Mouse (Mus musculus) spleen, adult 2 months (tissue): ENCODE measurements around the gene Pdlim1. TPM values are rescaled to one million over a fixed set of nuclear protein-coding genes. Genes with fewer than 3 reads are reported as not detected.
A peak's percentile ranks its signal among the peaks of the same experiment; 100 is the strongest.

Source experiments
- DNase-seq, 2 experiments: peaks; one replicate each; pipeline versions ENCODE4 v3.0.0 to v3.0.0-alpha.2; 2012 to 2021; ENCODE audit warnings: low spot score in 2 of 2, low read depth in 1 of 2
- H3K27ac ChIP-seq: fragments of 200-500 bp; 2 replicates; pipeline ENCODE4 v1.5.1; 2012; ENCODE audit warnings: low read length, inconsistent platforms; ENCODE audit not compliant: insufficient read depth
- H3K27me3 ChIP-seq: fragments of 200-500 bp; 2 replicates; pipeline ENCODE4 v1.6.1; 2012; ENCODE audit warnings: mild to moderate bottlenecking, moderate library complexity, low read length, inconsistent platforms; ENCODE audit not compliant: control insufficient read depth, insufficient read depth
- H3K36me3 ChIP-seq: fragments of 200-500 bp; 2 replicates; pipeline ENCODE4 v1.6.1; 2012; ENCODE audit warnings: mild to moderate bottlenecking, low read length, inconsistent platforms; ENCODE audit not compliant: control insufficient read depth, insufficient read depth
- H3K4me1 ChIP-seq: fragments of 200-500 bp; 2 replicates; pipeline ENCODE4 v1.6.1; 2011; ENCODE audit warnings: inconsistent platforms; ENCODE audit not compliant: control insufficient read depth, insufficient read depth, insufficient read length
- H3K4me3 ChIP-seq: fragments of 200-500 bp; 2 replicates; pipeline ENCODE4 v1.5.1; 2011; ENCODE audit warnings: mild to moderate bottlenecking, inconsistent platforms; ENCODE audit not compliant: insufficient read depth, insufficient read length; ENCODE audit errors: extremely low read depth
- CTCF ChIP-seq: fragments of 200-500 bp; IDR thresholded peaks from 2 replicates; pipeline ENCODE4 v1.5.1; 2011; ENCODE audit warnings: mild to moderate bottlenecking, inconsistent platforms; ENCODE audit not compliant: insufficient read depth, insufficient read length, insufficient replicate concordance; ENCODE audit errors: extremely low read depth
- POLR2A ChIP-seq: fragments of 200-500 bp; IDR thresholded peaks from 2 replicates; pipeline ENCODE4 v1.6.1; 2011; ENCODE audit warnings: low read depth, low read length, inconsistent platforms
- WGBS: fragments of 180-500 bp; shearing (Covaris S2); methylation state at CpG from one replicate; pipeline ENCODE4 v1.1.7; 2018; 5-methylcytosine and 5-hydroxymethylcytosine counted together
- polyA plus RNA-seq: library from polyadenylated mRNA; depleted of rRNA; stranded (reverse); fragments of >200 nt; gene quantifications from 2 replicates; pipeline ENCODE4 v1.2.3, GENCODE M21; 2012

The Pdlim1 gene
- polyA plus RNA-seq, 1 experiment = 41.4 TPM

DNA sequence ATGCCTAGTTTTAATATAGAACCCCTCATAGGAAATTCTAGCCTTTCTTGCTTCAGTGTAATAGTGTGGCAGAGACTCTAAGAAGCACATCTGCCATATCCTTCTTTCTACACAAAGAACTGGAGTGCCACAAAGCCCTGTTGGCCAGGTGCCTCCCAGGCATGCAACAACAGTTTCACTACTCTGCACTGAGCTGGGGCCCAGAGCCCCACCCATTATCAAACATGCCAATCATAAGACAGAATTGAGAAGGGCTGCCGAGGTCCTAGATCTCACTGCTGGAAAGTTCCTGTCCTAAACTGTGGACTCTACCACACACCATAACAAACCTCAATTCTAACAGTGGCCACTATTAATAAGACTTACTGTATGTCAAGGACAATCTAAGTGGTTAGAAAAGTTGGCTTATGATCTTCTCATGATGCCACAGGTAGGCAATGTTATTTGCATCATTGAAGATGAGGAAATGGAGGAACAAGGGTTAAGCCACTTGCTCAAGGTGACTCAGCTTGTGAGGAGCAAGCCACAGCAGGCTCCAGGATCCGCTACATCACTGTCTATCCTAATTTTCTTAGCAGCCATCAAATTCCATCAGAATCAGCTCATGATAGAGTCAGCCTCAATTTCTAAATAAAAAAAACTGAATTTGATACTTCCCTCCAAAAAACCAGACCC lies 15.1 kb downstream of the Pdlim1 start:
- DNase-seq = no peak
- H3K27ac ChIP-seq = 0 out of 2 replicates have a peak overlapping the region, but pooled peaks have one; percentile 1
- WGBS = 40% methylated on average over 2 of the region's 2 CpGs

DNA sequence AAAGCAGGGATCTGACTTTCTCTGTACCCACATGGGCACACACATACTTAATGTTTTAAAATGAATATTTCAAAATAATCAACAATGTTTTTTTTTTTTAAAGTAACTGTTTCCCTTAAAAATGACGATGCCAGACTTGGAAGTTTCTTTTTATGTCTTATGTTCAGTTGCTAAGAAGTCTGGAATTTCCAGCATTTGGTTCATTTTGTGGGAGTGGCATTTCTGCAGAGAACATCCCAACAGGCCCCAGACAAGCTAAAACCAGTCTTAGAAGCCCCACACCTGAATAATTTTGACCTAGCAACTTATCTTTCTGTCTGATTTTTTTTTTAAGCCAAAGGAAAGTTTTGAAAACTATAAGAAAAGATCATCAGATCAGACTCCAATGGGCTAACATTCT lies 16.1 kb downstream of the Pdlim1 start:
- Histone ChIP-seq H3K27ac (no peak overlapping the region), H3K4me1 (peaks cover 11% of the 10 kb centered on the region; the same call in 1 of the 2 replicates), H3K4me3 (no peak overlapping the region), H3K36me3 (peaks cover 1% of the 10 kb centered on the region; the same call in 1 of the 2 replicates), H3K27me3 (no peaks in the 10 kb centered on the region)
- DNase-seq = no peak
- no peak for TF ChIP-seq CTCF
- TF ChIP-seq POLR2A = no peak
- WGBS = 84% methylated on average over 1 of the region's 1 CpGs

More for the DNA sequence above, 15.1 kb downstream of the Pdlim1 start:
- H3K27me3 ChIP-seq = no peaks in the 10 kb centered on the region
- H3K4me3 ChIP-seq = no peak overlapping the region
- peaks cover 11% of the 10 kb centered on the region; the same call in 1 of the 2 replicates for H3K4me1 ChIP-seq
- peaks cover 1% of the 10 kb centered on the region; the same call in 1 of the 2 replicates for H3K36me3 ChIP-seq
- no peak for TF ChIP-seq CTCF
- no peak for TF ChIP-seq POLR2A

DNA sequence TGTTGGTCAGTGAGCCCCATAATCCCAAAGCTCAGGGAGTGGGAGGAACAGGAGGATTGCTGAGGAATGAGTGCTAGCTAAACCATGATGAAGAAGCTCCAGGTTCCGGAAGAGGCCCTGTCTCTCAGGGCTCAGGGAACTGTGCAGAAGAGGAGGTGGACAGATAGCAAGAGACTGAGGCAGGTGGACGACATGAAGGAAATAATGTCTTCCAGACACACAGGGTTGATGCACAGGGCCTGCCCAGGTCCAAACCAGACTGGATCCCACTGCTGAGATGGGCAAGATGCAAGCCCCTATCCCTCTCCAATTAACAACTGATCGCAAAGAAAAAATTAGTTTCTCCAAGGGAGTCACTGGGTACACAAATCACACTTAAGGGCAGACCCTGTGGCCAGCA lies 16.9 kb downstream of the Pdlim1 start:
- H3K4me3 ChIP-seq = no peak overlapping the region
- no peak for DNase-seq
- H3K27ac ChIP-seq = no peak overlapping the region
- H3K4me1 ChIP-seq = peaks cover 11% of the 10 kb centered on the region; the same call in 1 of the 2 replicates
- TF ChIP-seq CTCF = no peak
- no peak for TF ChIP-seq POLR2A
- H3K36me3 ChIP-seq = peaks cover 1% of the 10 kb centered on the region; the same call in 1 of the 2 replicates
- WGBS = 89% methylated on average over 3 of the region's 3 CpGs
- no peaks in the 10 kb centered on the region for H3K27me3 ChIP-seq

- H3K4me1 ChIP-seq = peaks cover 11% of the 10 kb centered on the region; the same call in 1 of the 2 replicates
- WGBS = 66% methylated on average over 13 of the region's 13 CpGs
Measured at GRCm38 (mm10) chr19:40253768-40254167, 17.9 kb downstream of the Pdlim1 start.

GRCm38 (mm10) chr19:40251115-40251514 lies 20.5 kb downstream of the Pdlim1 start:
- Histone ChIP-seq H3K4me3 (no peak overlapping the region), H3K27me3 (no peaks in the 10 kb centered on the region), H3K27ac (no peak overlapping the region), H3K36me3 (peaks cover 3% of the 10 kb centered on the region; the same call in 1 of the 2 replicates), H3K4me1 (0 out of 2 replicates have a peak, but pooled peaks cover 2% of the 10 kb centered on the region)
- 88% methylated on average over 4 of the region's 4 CpGs for WGBS
- no peak for TF ChIP-seq POLR2A
- TF ChIP-seq CTCF = no peak
- no peak for DNase-seq

More at GRCm38 (mm10) chr19:40253768-40254167, 17.9 kb downstream of the Pdlim1 start:
- no peak for DNase-seq
- Histone ChIP-seq H3K4me3 (no peak overlapping the region), H3K27ac (no peak overlapping the region), H3K36me3 (peaks cover 3% of the 10 kb centered on the region; the same call in 1 of the 2 replicates), H3K27me3 (no peaks in the 10 kb centered on the region)
- no peak for TF ChIP-seq CTCF
- no peak for TF ChIP-seq POLR2A

DNA sequence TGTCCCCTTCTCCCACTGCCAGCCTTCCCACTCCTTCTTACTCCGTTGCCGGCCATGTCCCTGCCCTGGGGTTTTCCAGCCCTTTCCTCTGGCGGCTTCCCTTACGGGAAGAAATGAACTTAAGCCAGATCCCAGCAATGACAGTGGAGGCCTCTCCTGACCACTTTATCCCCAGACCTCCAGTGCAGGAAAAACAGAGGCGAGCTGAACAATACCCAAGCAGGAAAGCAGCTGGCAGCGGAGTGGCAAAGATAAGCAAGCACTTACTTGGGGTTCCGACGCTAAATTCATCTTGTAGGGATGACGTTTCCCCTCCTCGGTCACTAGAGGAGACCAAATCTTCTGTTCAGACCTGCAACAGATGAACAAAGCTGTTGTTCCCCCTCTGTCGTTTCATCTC lies 22.3 kb downstream of the Pdlim1 start:
- no peak for DNase-seq
- no peaks in the 10 kb centered on the region for H3K4me1 ChIP-seq
- no peaks in the 10 kb centered on the region for H3K27me3 ChIP-seq
- 78% methylated on average over 11 of the region's 11 CpGs for WGBS
- no peak overlapping the region; the same call in 1 of the 2 replicates for H3K27ac ChIP-seq
- TF ChIP-seq POLR2A = no peak
- no peak for TF ChIP-seq CTCF
- H3K4me3 ChIP-seq = no peak overlapping the region
- H3K36me3 ChIP-seq = peaks cover 3% of the 10 kb centered on the region; the same call in 1 of the 2 replicates

DNA sequence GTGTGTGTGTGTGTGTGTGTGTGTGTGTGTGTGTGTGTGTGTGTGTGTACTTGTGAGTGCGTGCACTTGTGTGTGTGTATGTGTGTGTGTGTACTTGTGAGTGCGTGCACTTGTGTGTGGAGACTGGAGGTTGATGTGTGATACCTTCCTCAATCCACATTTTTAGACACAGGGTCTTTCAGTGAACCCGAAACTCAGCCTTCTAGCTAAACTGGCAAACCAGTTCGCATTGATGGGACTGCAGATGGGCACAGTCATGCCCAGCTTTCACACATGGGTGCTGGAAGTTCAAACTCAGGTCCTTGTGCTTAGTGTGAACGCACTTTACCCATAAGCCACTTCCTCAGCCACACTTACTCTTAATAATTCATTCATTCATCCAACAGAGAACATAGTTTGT lies 23.2 kb downstream of the Pdlim1 start:
- H3K36me3 ChIP-seq = peaks cover 3% of the 10 kb centered on the region; the same call in 1 of the 2 replicates
- DNase-seq = no peak
- H3K4me3 ChIP-seq = no peak overlapping the region

More for the DNA sequence above, 23.2 kb downstream of the Pdlim1 start:
- 90% methylated on average over 5 of the region's 5 CpGs for WGBS
- Histone ChIP-seq H3K27ac (no peak overlapping the region), H3K4me1 (no peaks in the 10 kb centered on the region), H3K27me3 (no peaks in the 10 kb centered on the region)
- TF ChIP-seq CTCF = no peak
- no peak for TF ChIP-seq POLR2A
